Mouse (Mus musculus): ENCODE measurements around the gene Ptprr. TPM values are rescaled to one million over a fixed set of nuclear protein-coding genes. Genes with fewer than 3 reads are reported as not detected.

Gene Ptprr
- total and polyA plus RNA-seq, 2 experiments from 2014 or later: 0.31 to 0.75 TPM

- no peak overlapping the region for H3K4me3 ChIP-seq (ENCODE audit: low read depth, low read length)
- H3K36me3 ChIP-seq (replicated peaks; ENCODE audit: control insufficient read depth, insufficient read depth, low read length): no peaks in the 10 kb centered on the region
- H3K4me2 ChIP-seq (ENCODE audit: low read depth, low read length): no peak overlapping the region
- no peak overlapping the region for H3K9ac ChIP-seq (replicated peaks; ENCODE audit: low read depth, low read length)
- H3K27ac ChIP-seq (ENCODE audit: low read depth): peak overlapping the region; percentile 83
- ATAC-seq (ENCODE audit: insufficient read depth, low read depth) (peak; percentile 18; the same call in 1 of the 2 replicates), DNase-seq (ENCODE audit: low spot score) (no peak)
- no peaks in the 10 kb centered on the region for H3K9me3 ChIP-seq (replicated peaks; ENCODE audit: control insufficient read depth, low read length)
- WGBS: 61% methylated on average over 11 of the region's 11 CpGs
- no peaks in the 10 kb centered on the region for H3K27me3 ChIP-seq (ENCODE audit: control insufficient read depth, insufficient read depth, low read length)
- H3K4me1 ChIP-seq (ENCODE audit: control insufficient read depth, insufficient read depth): no peaks in the 10 kb centered on the region
- no peak for TF ChIP-seq EP300 (IDR thresholded peaks at IDR 0.05; ENCODE audit: low read depth)
- TF ChIP-seq CTCF (IDR thresholded peaks at IDR 0.05; ENCODE audit: low read depth): no peak
These were observed 188.4 kb downstream of the Ptprr start for GRCm38 (mm10) chr10:116206449-116206848.

GRCm38 (mm10) chr10:116207987-116208726, 190.1 kb downstream of the Ptprr start:
- WGBS: 12% methylated on average over 9 of the region's 9 CpGs
- Histone ChIP-seq H3K9me3 (replicated peaks; ENCODE audit: control insufficient read depth, low read length) (no peaks in the 10 kb centered on the region), H3K27me3 (ENCODE audit: control insufficient read depth, insufficient read depth, low read length) (no peaks in the 10 kb centered on the region), H3K9ac (replicated peaks; ENCODE audit: low read depth, low read length) (0 out of 2 replicates have a peak overlapping the region, but pooled peaks have one; percentile 8), H3K4me2 (ENCODE audit: low read depth, low read length) (peak overlapping the region; percentile 39), H3K4me1 (ENCODE audit: control insufficient read depth, insufficient read depth) (no peaks in the 10 kb centered on the region), H3K4me3 (ENCODE audit: low read depth, low read length) (0 out of 2 replicates have a peak overlapping the region, but pooled peaks have one; percentile 1), H3K36me3 (replicated peaks; ENCODE audit: control insufficient read depth, insufficient read depth, low read length) (no peaks in the 10 kb centered on the region), H3K27ac (ENCODE audit: low read depth) (peak overlapping the region; percentile 61)
- DNase-seq (ENCODE audit: low spot score) (peak; percentile 68), ATAC-seq (ENCODE audit: insufficient read depth, low read depth) (no peak)
- TF ChIP-seq EP300 (IDR thresholded peaks at IDR 0.05; ENCODE audit: low read depth) (no peak), CTCF (IDR thresholded peaks at IDR 0.05; ENCODE audit: low read depth) (peak; percentile 93)

- 0 out of 2 replicates have a peak, but pooled peaks have one; percentile 45 for ATAC-seq (ENCODE audit: insufficient read depth, low read depth)
These were observed 190.7 kb downstream of the Ptprr start for GRCm38 (mm10) chr10:116208727-116209115.

GRCm38 (mm10) chr10:116212127-116212526, 194.1 kb downstream of the Ptprr start:
- no peak for ATAC-seq (ENCODE audit: insufficient read depth, low read depth)
- Histone ChIP-seq H3K27me3 (ENCODE audit: control insufficient read depth, insufficient read depth, low read length) (no peaks in the 10 kb centered on the region), H3K4me3 (ENCODE audit: low read depth, low read length) (no peak overlapping the region), H3K9me3 (replicated peaks; ENCODE audit: control insufficient read depth, low read length) (no peaks in the 10 kb centered on the region), H3K4me1 (ENCODE audit: control insufficient read depth, insufficient read depth) (no peaks in the 10 kb centered on the region), H3K36me3 (replicated peaks; ENCODE audit: control insufficient read depth, insufficient read depth, low read length) (no peaks in the 10 kb centered on the region), H3K27ac (ENCODE audit: low read depth) (no peak overlapping the region), H3K9ac (replicated peaks; ENCODE audit: low read depth, low read length) (no peak overlapping the region), H3K4me2 (ENCODE audit: low read depth, low read length) (no peak overlapping the region)
- no peak for DNase-seq (ENCODE audit: low spot score)
- WGBS: 24% methylated on average over 3 of the region's 3 CpGs
- TF ChIP-seq CTCF (IDR thresholded peaks at IDR 0.05; ENCODE audit: low read depth) (no peak), EP300 (IDR thresholded peaks at IDR 0.05; ENCODE audit: low read depth) (no peak)

More at GRCm38 (mm10) chr10:116208727-116209115, 190.7 kb downstream of the Ptprr start:
- H3K4me1 ChIP-seq (ENCODE audit: control insufficient read depth, insufficient read depth): no peaks in the 10 kb centered on the region
- H3K27ac ChIP-seq (ENCODE audit: low read depth): peak overlapping the region; percentile 61
- TF ChIP-seq CTCF (IDR thresholded peaks at IDR 0.05; ENCODE audit: low read depth) (no peak), EP300 (IDR thresholded peaks at IDR 0.05; ENCODE audit: low read depth) (peak; percentile 86; the same call in 1 of the 2 replicates)
- peak overlapping the region; percentile 39; the same call in 1 of the 2 replicates for H3K4me2 ChIP-seq (ENCODE audit: low read depth, low read length)
- H3K9me3 ChIP-seq (replicated peaks; ENCODE audit: control insufficient read depth, low read length): no peaks in the 10 kb centered on the region
- 24% methylated on average over 9 of the region's 9 CpGs for whole genome bisulfite sequencing
- 0 out of 2 replicates have a peak overlapping the region, but pooled peaks have one; percentile 8 for H3K9ac ChIP-seq (replicated peaks; ENCODE audit: low read depth, low read length)
- no peak overlapping the region for H3K4me3 ChIP-seq (ENCODE audit: low read depth, low read length)
- DNase-seq (ENCODE audit: low spot score): peak; percentile 45
- no peaks in the 10 kb centered on the region for H3K27me3 ChIP-seq (ENCODE audit: control insufficient read depth, insufficient read depth, low read length)
- H3K36me3 ChIP-seq (replicated peaks; ENCODE audit: control insufficient read depth, insufficient read depth, low read length): no peaks in the 10 kb centered on the region

- Histone ChIP-seq H3K9ac (replicated peaks; ENCODE audit: low read depth, low read length) (no peak overlapping the region), H3K27ac (ENCODE audit: low read depth) (peak overlapping the region; percentile 13; the same call in 1 of the 2 replicates), H3K4me2 (ENCODE audit: low read depth, low read length) (no peak overlapping the region), H3K36me3 (replicated peaks; ENCODE audit: control insufficient read depth, insufficient read depth, low read length) (no peaks in the 10 kb centered on the region), H3K4me3 (ENCODE audit: low read depth, low read length) (no peak overlapping the region), H3K9me3 (replicated peaks; ENCODE audit: control insufficient read depth, low read length) (no peaks in the 10 kb centered on the region), H3K4me1 (ENCODE audit: control insufficient read depth, insufficient read depth) (no peaks in the 10 kb centered on the region), H3K27me3 (ENCODE audit: control insufficient read depth, insufficient read depth, low read length) (no peaks in the 10 kb centered on the region)
- WGBS: 70% methylated on average over 12 of the region's 12 CpGs
- ATAC-seq (ENCODE audit: insufficient read depth, low read depth): no peak
- no peak for TF ChIP-seq CTCF (IDR thresholded peaks at IDR 0.05; ENCODE audit: low read depth)
- TF ChIP-seq EP300 (IDR thresholded peaks at IDR 0.05; ENCODE audit: low read depth): no peak
- no peak for DNase-seq (ENCODE audit: low spot score)
These were observed 202.5 kb downstream of the Ptprr start for GRCm38 (mm10) chr10:116220336-116221118.

All from heart, postnatal 0 days (tissue).